Mouse (Mus musculus): ENCODE results near the gene Zfp423.

DNA sequence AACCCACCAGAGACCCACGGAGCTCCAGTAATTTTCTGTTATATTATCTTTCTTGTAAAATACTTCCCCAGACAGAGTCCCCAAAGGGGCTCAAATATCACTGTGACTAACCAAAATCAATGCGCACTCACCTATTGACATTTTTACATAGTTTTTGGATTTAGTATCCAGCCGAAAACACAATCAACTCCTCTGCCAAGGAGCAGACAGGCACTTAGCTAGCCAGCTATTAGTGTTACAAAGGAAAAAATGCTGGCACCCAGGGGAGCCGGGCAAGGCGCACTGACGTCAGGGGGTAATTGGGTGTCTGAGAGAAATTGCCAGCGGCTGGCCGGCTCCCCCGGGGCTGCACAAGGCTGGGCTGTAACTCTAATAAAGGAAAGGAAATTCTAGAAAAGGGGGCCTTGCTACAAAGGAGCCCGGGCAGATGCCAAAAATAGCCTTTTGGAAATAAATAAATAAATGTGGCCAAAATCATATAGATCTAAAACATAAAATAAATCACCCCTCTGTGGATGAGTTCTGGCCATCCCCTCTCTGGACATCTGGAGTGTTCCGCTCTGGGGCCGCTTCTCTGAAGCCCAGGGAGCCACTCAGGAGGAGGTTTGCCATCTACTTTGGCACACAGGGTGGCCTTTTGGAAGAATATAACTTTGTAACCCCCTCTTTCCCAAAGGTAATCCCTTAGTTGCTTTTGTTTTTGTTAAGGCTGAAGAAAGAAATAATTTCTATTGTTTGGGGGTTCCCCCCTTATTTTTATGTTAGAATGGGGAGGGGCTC is 125.4 kb downstream of the Zfp423 start:
- no peak for TF ChIP-seq MAZ (IDR thresholded peaks at IDR 0.05; ENCODE audit: low read depth, low read length)
- TF ChIP-seq MYB (IDR thresholded peaks at IDR 0.05; ENCODE audit: low read depth, low read length), result no peak
- TF ChIP-seq CTCF (IDR thresholded peaks at IDR 0.05 in 2 of 3, conservative IDR thresholded peaks at IDR 0.05 in 1 of 3; ENCODE audit: control insufficient read depth in 1 of 3, insufficient read depth in 1 of 3, low read depth in 2 of 3, low read length in 3 of 3, poor library complexity in 1 of 3, severe bottlenecking in 1 of 3), result no peak
- no peak for TF ChIP-seq RCOR1 (IDR thresholded peaks at IDR 0.05; ENCODE audit: low read depth, low read length)
- TF ChIP-seq POLR2A (IDR thresholded peaks at IDR 0.05; ENCODE audit: control insufficient read depth in 1 of 2, insufficient read depth in 1 of 2, low read depth in 1 of 2, low read length in 2 of 2, poor library complexity in 1 of 2), result no peak
- TF ChIP-seq TBP (IDR thresholded peaks at IDR 0.05; ENCODE audit: low read depth, low read length), result no peak
- no peak for TF ChIP-seq BHLHE40 (IDR thresholded peaks at IDR 0.05; ENCODE audit: borderline replicate concordance, low read depth, low read length)
- TF ChIP-seq ZNF384 (IDR thresholded peaks at IDR 0.05; ENCODE audit: low read depth, low read length), result no peak
- TF ChIP-seq GATA1 (IDR thresholded peaks at IDR 0.05; ENCODE audit: low read depth, low read length), result no peak
